ENCODE assay signal across 21 mouse cellular contexts in genomic region chr14:28443254-28443944, GRCm38 (mm10).
DNase-seq lines count a peak whose midpoint lies in the region; ATAC-seq and TF ChIP-seq lines count a peak whose summit lies in the region.
"Had no signal": no experiment of that assay in that cellular context is flagged by ENCODE, and none has a peak within 500 bp of the region (broad histone marks: within the 10 kb centered on the region; RNA-seq: fewer than 3 reads in every experiment).

No protein-coding gene starts in this region.

- H3K9ac ChIP-seq in liver, adult 2 months (ENCODE audit: low read depth, low read length) = no peak overlapping the region
- no peak overlapping the region for H3K9ac ChIP-seq in liver, embryonic 11.5 days (ENCODE audit: low read depth, low read length)
- H3K9ac ChIP-seq: embryonic facial prominence, embryonic 13.5 days; forebrain, embryonic 15.5 days; heart, embryonic 12.5 days; hindbrain, embryonic 14.5 days had no signal

- H3K4me1 ChIP-seq in kidney, adult 2 months (ENCODE audit: control insufficient read depth, insufficient read depth, low read length) = no peaks in the 10 kb centered on the region
- H3K4me1 ChIP-seq in liver, adult 2 months (ENCODE audit: control insufficient read depth, insufficient read depth, low read length) = no peaks in the 10 kb centered on the region
- no peaks in the 10 kb centered on the region for H3K4me1 ChIP-seq in liver, embryonic 11.5 days (replicated peaks; ENCODE audit: control insufficient read depth, insufficient read depth, low read length)
- H3K4me1 ChIP-seq in limb, embryonic 10.5 days = peaks cover 54% of the 10 kb centered on the region
- H3K4me1 ChIP-seq: forebrain, embryonic 15.5 days had no signal

- no peak for TF ChIP-seq POLR2A in kidney, adult 2 months (IDR thresholded peaks at IDR 0.05; ENCODE audit: low read depth, low read length)
- TF ChIP-seq POLR2A in liver, adult 2 months (IDR thresholded peaks at IDR 0.05; ENCODE audit: extremely low read depth, insufficient read depth, low read length) = no peak

- no peaks in the 10 kb centered on the region for H3K27me3 ChIP-seq in kidney, adult 2 months (replicated peaks; ENCODE audit: control insufficient read depth, insufficient read depth, low read length)
- H3K27me3 ChIP-seq in liver, adult 2 months (ENCODE audit: control insufficient read depth, insufficient read depth, low read length) = no peaks in the 10 kb centered on the region
- peaks cover 6% of the 10 kb centered on the region; the same call in 1 of the 2 replicates for H3K27me3 ChIP-seq in liver, embryonic 11.5 days (replicated peaks; ENCODE audit: control insufficient read depth, insufficient read depth, low read length)
- H3K27me3 ChIP-seq in limb, embryonic 10.5 days (ENCODE audit: low read depth, poor library complexity, severe bottlenecking) = 0 out of 2 replicates have a peak, but pooled peaks cover 7% of the 10 kb centered on the region
- H3K27me3 ChIP-seq: CH12.LX; embryonic facial prominence, embryonic 13.5 days; forebrain, embryonic 15.5 days; heart, embryonic 12.5 days; Patski had no signal

- H3K9me3 ChIP-seq in liver, embryonic 11.5 days (ENCODE audit: control insufficient read depth, low read length) = no peaks in the 10 kb centered on the region
- H3K9me3 ChIP-seq in limb, embryonic 10.5 days (replicated peaks) = no peaks in the 10 kb centered on the region
- H3K9me3 ChIP-seq: embryonic facial prominence, embryonic 13.5 days; forebrain, embryonic 15.5 days; heart, embryonic 12.5 days had no signal

- no peak overlapping the region for H3K4me3 ChIP-seq in kidney, adult 2 months (ENCODE audit: insufficient read depth, low read depth, low read length)
- no peak overlapping the region for H3K4me3 ChIP-seq in liver, adult 2 months (ENCODE audit: insufficient read depth, low read depth, low read length)
- no peak overlapping the region for H3K4me3 ChIP-seq in liver, embryonic 11.5 days (ENCODE audit: low read depth, low read length)
- no peak overlapping the region for H3K4me3 ChIP-seq in limb, embryonic 10.5 days
- H3K4me3 ChIP-seq: embryonic facial prominence, embryonic 13.5 days; forebrain, embryonic 15.5 days; heart, embryonic 12.5 days; hindbrain, embryonic 10.5 days had no signal

- 70% methylated on average over 7 of the region's 7 CpGs for WGBS in kidney, adult 2 months
- 75% methylated on average over 7 of the region's 7 CpGs for WGBS in liver, adult 2 months
- 73% methylated on average over 7 of the region's 7 CpGs for WGBS in liver, embryonic 11.5 days
- 80% methylated on average over 7 of the region's 7 CpGs for WGBS in limb, embryonic 10.5 days

- DNase-seq in kidney, adult 2 months = peak; percentile 30
- no peak for DNase-seq in kidney, postnatal 4 days
- DNase-seq in liver, adult 2 months (ENCODE audit: extremely low read depth, low read depth, low spot score) = peak; percentile 22
- no peak for DNase-seq in liver, embryonic 11.5 days (ENCODE audit: low spot score)
- DNase-seq in urinary bladder, postnatal 14 days (ENCODE audit: low spot score) = peak; percentile 26
- DNase-seq in urinary bladder, adult 2 months (ENCODE audit: low spot score) = no peak
- no peak for DNase-seq in limb, embryonic 10.5 days (ENCODE audit: low spot score)
- DNase-seq: adrenal gland, postnatal 14 days; cerebellum, adult 11-12 months; cerebellum, adult 9-10 months; cerebellum, postnatal 25 days; gastrocnemius, postnatal 36 days; heart, adult 18-20 months had no signal

- no peaks in the 10 kb centered on the region for H3K79me2 ChIP-seq in liver, adult 2 months (ENCODE audit: control insufficient read depth, insufficient read depth, low read length)

- H3K36me3 ChIP-seq in kidney, adult 2 months (ENCODE audit: control insufficient read depth, insufficient read depth, low read length) = no peaks in the 10 kb centered on the region
- no peaks in the 10 kb centered on the region for H3K36me3 ChIP-seq in liver, adult 2 months (ENCODE audit: control insufficient read depth, insufficient read depth, low read length)
- no peaks in the 10 kb centered on the region for H3K36me3 ChIP-seq in liver, embryonic 11.5 days (ENCODE audit: control insufficient read depth, insufficient read depth, low read length)
- H3K36me3 ChIP-seq in limb, embryonic 10.5 days = no peaks in the 10 kb centered on the region
- H3K36me3 ChIP-seq: embryonic facial prominence, embryonic 13.5 days; forebrain, embryonic 15.5 days; heart, embryonic 12.5 days; hindbrain, embryonic 10.5 days had no signal

- ATAC-seq in liver, embryonic 11.5 days (replicated peaks; ENCODE audit: low FRiP score) = no peak
- ATAC-seq: activated CD4-positive, CD25-positive, alpha-beta regulatory T cell, adult 4 months; forebrain, embryonic 15.5 days; Patski had no signal

- no peak overlapping the region for H3K27ac ChIP-seq in kidney, adult 2 months (ENCODE audit: insufficient read depth, low read depth, low read length)
- H3K27ac ChIP-seq in liver, adult 2 months (replicated peaks; ENCODE audit: insufficient read depth, low read depth, low read length) = no peak overlapping the region
- H3K27ac ChIP-seq in liver, embryonic 11.5 days (ENCODE audit: low read depth, low read length) = no peak overlapping the region
- H3K27ac ChIP-seq in limb, embryonic 10.5 days = peak overlapping the region; percentile 57; the same call in 1 of the 2 replicates
- H3K27ac ChIP-seq: embryonic facial prominence, embryonic 13.5 days; forebrain, embryonic 15.5 days; hindbrain, embryonic 10.5 days; hindbrain, embryonic 14.5 days had no signal

- H3K4me2 ChIP-seq in liver, embryonic 11.5 days = no peak overlapping the region
- H3K4me2 ChIP-seq: embryonic facial prominence, embryonic 13.5 days; forebrain, embryonic 15.5 days; heart, embryonic 12.5 days; hindbrain, embryonic 14.5 days had no signal

- TF ChIP-seq CTCF in kidney, adult 2 months (conservative IDR thresholded peaks at IDR 0.05; ENCODE audit: insufficient read depth, insufficient read length, low read depth, low read length) = no peak
- no peak for TF ChIP-seq CTCF in liver, adult 2 months (IDR thresholded peaks at IDR 0.05; ENCODE audit: low read depth, low read length)

Comparison
In these comparisons a context has a peak if more than half of its experiments do, and no peak if none do; other contexts are left out.
1. DNase-seq: peak in kidney, adult 2 months (single experiment), liver, adult 2 months (single experiment) and urinary bladder, postnatal 14 days (single experiment); none in kidney, postnatal 4 days (0 of 2), liver, embryonic 11.5 days (single experiment), urinary bladder, adult 2 months (single experiment) and limb, embryonic 10.5 days (single experiment).